In genomic region chr9:115607961-115608360, GRCm38 (mm10) we compare ENCODE assay signal across 19 mouse cellular contexts.
"Had no signal": no experiment of that assay in that cellular context is flagged by ENCODE, and none has a peak within 500 bp of the region (broad histone marks: within the 10 kb centered on the region; RNA-seq: fewer than 3 reads in every experiment).

No protein-coding gene starts in this region.

- DNase-seq: liver, postnatal 0 days; lung, adult 2 months; lung, postnatal 14 days; lung, postnatal 36 days; retina, postnatal 1 day; right cerebral cortex, adult 18-20 months; right cerebral cortex, postnatal 25 days; right cerebral cortex, postnatal 4 days; spleen, adult 18-20 months; thymus, adult 2 months; thymus, postnatal 25 days; thymus, postnatal 4 days had no signal

- H3K4me3 ChIP-seq: lung, embryonic 15.5 days; midbrain, embryonic 13.5 days; midbrain, embryonic 15.5 days; neural tube, embryonic 12.5 days had no signal

- H3K27me3 ChIP-seq: lung, embryonic 15.5 days; midbrain, embryonic 13.5 days; midbrain, embryonic 15.5 days; neural tube, embryonic 12.5 days had no signal

- H3K9ac ChIP-seq: liver, postnatal 0 days; lung, embryonic 15.5 days; midbrain, embryonic 13.5 days; midbrain, embryonic 15.5 days; neural tube, embryonic 12.5 days had no signal

- ATAC-seq: liver, postnatal 0 days; lung, postnatal 0 days; midbrain, embryonic 13.5 days; midbrain, embryonic 15.5 days had no signal

- H3K36me3 ChIP-seq: lung, embryonic 15.5 days; midbrain, embryonic 13.5 days; midbrain, embryonic 15.5 days; neural tube, embryonic 12.5 days had no signal

- H3K4me1 ChIP-seq: lung, embryonic 15.5 days had no signal

- H3K27ac ChIP-seq: lung, embryonic 15.5 days; macrophage; midbrain, embryonic 13.5 days; midbrain, embryonic 15.5 days; neural tube, embryonic 12.5 days had no signal

- H3K9me3 ChIP-seq: lung, embryonic 15.5 days; midbrain, embryonic 13.5 days; midbrain, embryonic 15.5 days; neural tube, embryonic 12.5 days had no signal

- H3K4me2 ChIP-seq: lung, embryonic 15.5 days; midbrain, embryonic 11.5 days; midbrain, embryonic 13.5 days; midbrain, embryonic 15.5 days; neural tube, embryonic 12.5 days had no signal
